Mouse (Mus musculus) embryonic facial prominence, embryonic 11.5 days (tissue): Measurements from ENCODE around the gene Defb9. TPM values are rescaled to one million over a fixed set of nuclear protein-coding genes. Genes with fewer than 3 reads are reported as not detected.
"Not testable (repeated sequence)": the region's sequence is repeated elsewhere in the genome, so short reads cannot be mapped to it uniquely, and the experiment has no call there.

Source experiments
- ATAC-seq: fragments of 200-750 bp; cut with Nextera tagmentation; replicated peaks from 2 replicates; pipeline ENCODE4 v1.8.0; 2017; ENCODE audit warnings: low read depth; ENCODE audit not compliant: insufficient number of reproducible peaks, low FRiP score, low TSS enrichment
- DNase-seq: peaks from one replicate; pipeline ENCODE4 v3.0.0-alpha.2; 2015; ENCODE audit warnings: low spot score
- H3K27ac ChIP-seq: fragments of 300-500 bp; sonication (generic); replicated peaks from 2 replicates; pipeline ENCODE4 v1.5.1; 2014; ENCODE audit warnings: mild to moderate bottlenecking, low read depth, low read length, control low read depth
- H3K27me3 ChIP-seq: fragments of 300-500 bp; sonication (generic); 2 replicates; pipeline ENCODE4 v1.6.1; 2014; ENCODE audit warnings: mild to moderate bottlenecking, low read length, moderate library complexity, mixed read lengths; ENCODE audit not compliant: control insufficient read depth, insufficient read depth
- H3K36me3 ChIP-seq: fragments of 300-500 bp; sonication (generic); replicated peaks from 2 replicates; pipeline ENCODE4 v1.6.1; 2014; ENCODE audit warnings: low read depth, mild to moderate bottlenecking, low read length, moderate library complexity, mixed read lengths; ENCODE audit not compliant: control insufficient read depth, insufficient read depth
- H3K4me1 ChIP-seq: fragments of 300-500 bp; sonication (generic); 2 replicates; pipeline ENCODE4 v1.6.1; 2014; ENCODE audit warnings: low read length, mixed read lengths; ENCODE audit not compliant: control insufficient read depth, insufficient read depth
- H3K4me2 ChIP-seq: fragments of 300-500 bp; sonication (generic); 2 replicates; pipeline ENCODE4 v1.6.1; 2014; ENCODE audit warnings: low read depth, mild to moderate bottlenecking, control low read depth, low read length, moderate library complexity
- H3K4me3 ChIP-seq: fragments of 300-500 bp; sonication (generic); 2 replicates; pipeline ENCODE4 v1.5.1; 2014; ENCODE audit warnings: low read depth, low read length, control low read depth
- H3K9ac ChIP-seq: fragments of 300-500 bp; sonication (generic); replicated peaks from 2 replicates; pipeline ENCODE4 v1.6.1; 2014; ENCODE audit warnings: mild to moderate bottlenecking, control low read depth, low read length
- H3K9me3 ChIP-seq: fragments of 300-500 bp; sonication (generic); replicated peaks from 2 replicates; pipeline ENCODE4 v1.6.1; 2016; ENCODE audit warnings: mild to moderate bottlenecking, low read length, inconsistent platforms, mixed read lengths; ENCODE audit not compliant: control insufficient read depth
- WGBS: fragments of 180-500 bp; shearing (Covaris S2); extraction: QIAGEN DNeasy Blood & Tissue Kit; methylation state at CpG from one replicate; pipeline ENCODE4 v1.1.7; 2014; 5-methylcytosine and 5-hydroxymethylcytosine counted together
- polyA plus RNA-seq: library from polyadenylated mRNA; unstranded; fragments of >200 nt; fragmentation: Nextera tagmentation; extraction: Ambion mirVana; gene quantifications from 2 replicates; pipeline ENCODE4 v1.2.1, GENCODE M21; 2014

Gene Defb9
- not detected in 2 replicates for polyA plus RNA-seq

GRCm38 (mm10) chr8:21885321-21885720, at the start of gene Defb9:
Gene Defb9, minus strand, starts transcription at chr8:21885421.
- H3K4me1 ChIP-seq, H3K27me3 ChIP-seq, H3K9ac ChIP-seq, H3K4me2 ChIP-seq, H3K4me3 ChIP-seq, ATAC-seq, H3K36me3 ChIP-seq, DNase-seq, H3K27ac ChIP-seq, H3K9me3 ChIP-seq: not testable (repeated sequence)

GRCm38 (mm10) chr8:21932610-21933009, 47.4 kb upstream of the Defb9 start, which contains the start of gene Defb15:
Gene Defb15, minus strand, starts transcription at chr8:21932710.
- no peaks in the 10 kb centered on the region for H3K36me3 ChIP-seq
- no peak for DNase-seq
- H3K9ac ChIP-seq = no peak within 1 kb of the TSS
- no peak within 1 kb of the TSS for H3K4me2 ChIP-seq
- H3K27ac ChIP-seq = no peak within 1 kb of the TSS
- no peaks in the 10 kb centered on the region for H3K4me1 ChIP-seq
- 91% methylated on average over 6 of the region's 6 CpGs for WGBS
- no peak within 1 kb of the TSS for H3K4me3 ChIP-seq
- ATAC-seq = no peak
- no peaks in the 10 kb centered on the region for H3K27me3 ChIP-seq
- no peaks in the 10 kb centered on the region for H3K9me3 ChIP-seq

- H3K4me1 ChIP-seq, H3K36me3 ChIP-seq, H3K4me3 ChIP-seq, H3K27ac ChIP-seq, H3K9ac ChIP-seq, ATAC-seq, H3K4me2 ChIP-seq, H3K9me3 ChIP-seq, H3K27me3 ChIP-seq, DNase-seq: not testable (repeated sequence)
- WGBS = 82% methylated on average over 3 of the region's 3 CpGs
Observed at GRCm38 (mm10) chr8:21930754-21931153, 45.5 kb upstream of the Defb9 start.

GRCm38 (mm10) chr8:21915625-21916024, 30.4 kb upstream of the Defb9 start:
- no peaks in the 10 kb centered on the region for H3K4me1 ChIP-seq
- WGBS = 93% methylated on average over 3 of the region's 3 CpGs

GRCm38 (mm10) chr8:21912554-21912953, 27.3 kb upstream of the Defb9 start:
- no peak overlapping the region for H3K4me3 ChIP-seq

More at GRCm38 (mm10) chr8:21915625-21916024, 30.4 kb upstream of the Defb9 start:
- no peak overlapping the region for H3K4me2 ChIP-seq
- no peaks in the 10 kb centered on the region for H3K9me3 ChIP-seq
- no peak for ATAC-seq
- H3K4me3 ChIP-seq = no peak overlapping the region
- no peak overlapping the region for H3K9ac ChIP-seq
- H3K36me3 ChIP-seq = no peaks in the 10 kb centered on the region
- DNase-seq = no peak
- no peaks in the 10 kb centered on the region for H3K27me3 ChIP-seq
- no peak overlapping the region for H3K27ac ChIP-seq

GRCm38 (mm10) chr8:21911931-21912330, 26.7 kb upstream of the Defb9 start:
- no peak overlapping the region for H3K27ac ChIP-seq
- ATAC-seq (no peak), DNase-seq (no peak)
- no peaks in the 10 kb centered on the region for H3K36me3 ChIP-seq
- no peaks in the 10 kb centered on the region for H3K27me3 ChIP-seq
- no peak overlapping the region for H3K9ac ChIP-seq
- H3K4me2 ChIP-seq = no peak overlapping the region
- WGBS = 11% methylated on average over 1 of the region's 1 CpGs
- no peaks in the 10 kb centered on the region for H3K4me1 ChIP-seq
- H3K9me3 ChIP-seq = no peaks in the 10 kb centered on the region
- H3K4me3 ChIP-seq = no peak overlapping the region

More at GRCm38 (mm10) chr8:21912554-21912953, 27.3 kb upstream of the Defb9 start:
- Histone ChIP-seq H3K9me3 (no peaks in the 10 kb centered on the region), H3K27ac (no peak overlapping the region), H3K4me2 (no peak overlapping the region), H3K27me3 (no peaks in the 10 kb centered on the region), H3K9ac (no peak overlapping the region), H3K4me1 (no peaks in the 10 kb centered on the region), H3K36me3 (no peaks in the 10 kb centered on the region)
- no peak for ATAC-seq
- DNase-seq = no peak
- WGBS = 27% methylated on average over 2 of the region's 2 CpGs

- H3K4me1 ChIP-seq, H3K27ac ChIP-seq, H3K4me3 ChIP-seq, ATAC-seq, DNase-seq, H3K9ac ChIP-seq, H3K36me3 ChIP-seq, H3K27me3 ChIP-seq, H3K4me2 ChIP-seq, H3K9me3 ChIP-seq: not testable (repeated sequence)
Observed at GRCm38 (mm10) chr8:21906290-21906689, 21.1 kb upstream of the Defb9 start, which contains the start of gene Defb11. Gene Defb11, minus strand, starts transcription at chr8:21906412.

GRCm38 (mm10) chr8:21858586-21858985, 26.6 kb downstream of the Defb9 start, which contains the start of gene Defb10:
Gene Defb10, plus strand, starts transcription at chr8:21858901.
- not testable (repeated sequence) for DNase-seq, H3K4me3 ChIP-seq, H3K9ac ChIP-seq, ATAC-seq, H3K9me3 ChIP-seq, H3K4me2 ChIP-seq, H3K4me1 ChIP-seq, H3K27me3 ChIP-seq, H3K27ac ChIP-seq, H3K36me3 ChIP-seq
- 46% methylated on average over 1 of the region's 1 CpGs for WGBS
